Mouse (Mus musculus) testis, adult 10 weeks (tissue): ENCODE measurements around the gene Rpl3l. TPM values are rescaled to one million over a fixed set of nuclear protein-coding genes. Genes with fewer than 3 reads are reported as not detected.

Experiments used
- polyA plus RNA-seq: library from polyadenylated mRNA; stranded (reverse); fragments of 350-450 nt; fragmentation: Illumina TruSeq; extraction: RNeasy Lipid Tissue Mini Kit (QIAGEN cat#74804); gene quantifications from one replicate; pipeline ENCODE4 v1.2.3, GENCODE M21; 2014; ENCODE audit warnings: low read depth, low replicate concordance

The Rpl3l gene
- polyA plus RNA-seq = not detected

GRCm38 (mm10) chr17:24727618-24728017 is at the start of gene Rpl3l:
Gene Rpl3l, plus strand, starts transcription at chr17:24727820.

GRCm38 (mm10) chr17:24689251-24690081 is 38.2 kb upstream of the Rpl3l start, which contains the start of gene Syngr3:
Gene Syngr3, minus strand, starts transcription at chr17:24689955.

DNA sequence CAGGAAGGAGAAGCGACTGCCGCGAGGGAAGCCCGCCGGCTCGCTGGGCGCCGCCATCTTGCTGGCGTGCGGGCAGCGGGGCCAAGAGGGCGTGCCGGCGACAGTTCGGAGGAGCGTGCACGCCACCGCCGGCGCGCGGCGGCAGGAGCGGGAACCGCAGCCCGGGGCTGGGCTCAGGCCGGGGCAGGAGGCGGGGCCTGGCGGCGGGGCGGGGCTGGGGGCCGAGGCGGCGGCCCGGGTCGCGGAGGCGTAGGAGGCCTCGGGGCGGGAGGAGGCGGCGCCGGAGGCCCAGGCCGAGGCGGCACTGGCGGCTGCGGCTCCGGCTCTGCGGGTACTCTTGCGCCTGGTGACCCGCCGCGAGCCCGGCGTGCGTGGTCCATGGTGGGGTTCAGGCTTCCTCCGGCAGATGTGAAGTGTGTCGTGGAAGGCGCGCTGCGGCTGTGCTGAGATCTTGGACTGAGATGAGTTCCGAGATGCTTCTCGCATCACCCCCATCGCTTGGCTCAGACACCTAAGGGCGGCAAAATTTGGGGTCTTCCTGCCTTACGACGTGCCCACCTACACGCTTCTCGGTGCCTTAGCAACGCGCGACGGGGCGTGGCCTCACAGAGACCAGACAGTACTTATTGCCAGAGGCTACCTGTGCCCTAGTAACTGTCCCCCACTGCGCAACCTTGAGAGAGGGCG is 31.5 kb upstream of the Rpl3l start, which contains the start of the genes Gfer and Noxo1:
Gfer (minus strand) TSS at position 146 of the 687 bp plus-strand sequence.
Noxo1 (plus strand) TSS at position 224 of the 687 bp plus-strand sequence.

GRCm38 (mm10) chr17:24706982-24707800 is 20.4 kb upstream of the Rpl3l start, which contains the start of gene Tbl3:
Gene Tbl3, minus strand, starts transcription at chr17:24707660.

GRCm38 (mm10) chr17:24717943-24718342 is 9.7 kb upstream of the Rpl3l start, which contains the start of the genes Rnf151 and Rps2:
Gene Rnf151, minus strand, starts transcription at chr17:24718063.
Gene Rps2, plus strand, starts transcription at chr17:24718116.

DNA sequence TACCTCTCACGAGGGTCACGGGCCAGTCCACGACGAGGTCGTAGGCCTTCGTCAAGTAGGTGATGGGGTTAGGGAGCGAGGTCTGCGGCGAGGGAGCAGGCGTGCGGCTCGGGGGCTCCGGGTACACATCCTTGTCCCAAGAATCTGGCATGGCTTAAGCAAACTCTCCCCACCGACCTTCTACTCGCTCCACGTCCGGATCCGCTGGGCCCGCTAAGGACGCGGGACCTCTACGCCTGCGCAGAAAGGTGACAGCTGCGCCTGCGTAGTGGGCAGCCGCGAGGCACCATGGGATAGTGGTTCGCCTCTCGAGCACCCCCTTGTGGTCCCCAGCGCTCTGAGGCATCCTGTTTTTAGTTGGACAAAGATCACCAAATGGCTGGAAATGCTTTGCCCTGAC is 3.4 kb upstream of the Rpl3l start, which contains the start of gene Ndufb10:
Ndufb10 (minus strand) TSS at position 295 of the 400 bp plus-strand sequence.

DNA sequence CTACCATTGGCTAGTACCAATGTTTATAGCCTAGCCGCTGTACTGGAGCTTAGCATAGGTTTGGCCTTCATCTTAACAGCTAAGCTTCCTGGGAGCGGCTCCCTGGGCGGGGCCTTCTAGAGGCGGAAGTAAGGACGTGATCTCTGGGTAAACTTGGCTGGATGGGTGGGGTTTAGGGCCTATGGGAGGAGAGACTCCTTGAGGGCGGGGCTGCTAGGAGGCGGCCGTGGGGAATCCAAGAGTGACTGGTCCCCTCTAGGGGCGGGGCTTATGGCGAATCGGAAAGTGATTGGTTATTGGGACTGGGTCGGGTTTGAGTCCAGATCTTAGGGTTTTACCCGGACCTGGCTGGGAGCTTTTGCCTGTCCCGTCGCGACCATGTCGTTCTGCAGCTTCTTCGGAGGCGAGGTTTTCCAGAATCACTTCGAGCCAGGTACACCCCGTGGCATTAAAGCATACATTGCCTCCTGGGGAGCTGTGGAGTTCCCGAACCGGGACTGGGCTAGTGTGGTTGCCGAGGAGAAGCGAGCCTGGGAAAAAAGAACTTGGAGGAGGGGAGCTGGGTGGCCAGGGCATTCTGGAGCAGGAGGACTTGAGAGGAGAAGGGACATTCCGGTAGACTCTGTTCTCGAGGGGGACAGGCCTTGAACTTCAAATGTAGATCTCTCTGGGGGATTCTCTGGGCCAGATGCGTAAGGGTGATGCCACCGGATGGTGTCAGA is 8.9 kb downstream of the Rpl3l start, which contains the start of gene Msrb1:
Msrb1 (plus strand) TSS at position 313 of the 722 bp plus-strand sequence.

DNA sequence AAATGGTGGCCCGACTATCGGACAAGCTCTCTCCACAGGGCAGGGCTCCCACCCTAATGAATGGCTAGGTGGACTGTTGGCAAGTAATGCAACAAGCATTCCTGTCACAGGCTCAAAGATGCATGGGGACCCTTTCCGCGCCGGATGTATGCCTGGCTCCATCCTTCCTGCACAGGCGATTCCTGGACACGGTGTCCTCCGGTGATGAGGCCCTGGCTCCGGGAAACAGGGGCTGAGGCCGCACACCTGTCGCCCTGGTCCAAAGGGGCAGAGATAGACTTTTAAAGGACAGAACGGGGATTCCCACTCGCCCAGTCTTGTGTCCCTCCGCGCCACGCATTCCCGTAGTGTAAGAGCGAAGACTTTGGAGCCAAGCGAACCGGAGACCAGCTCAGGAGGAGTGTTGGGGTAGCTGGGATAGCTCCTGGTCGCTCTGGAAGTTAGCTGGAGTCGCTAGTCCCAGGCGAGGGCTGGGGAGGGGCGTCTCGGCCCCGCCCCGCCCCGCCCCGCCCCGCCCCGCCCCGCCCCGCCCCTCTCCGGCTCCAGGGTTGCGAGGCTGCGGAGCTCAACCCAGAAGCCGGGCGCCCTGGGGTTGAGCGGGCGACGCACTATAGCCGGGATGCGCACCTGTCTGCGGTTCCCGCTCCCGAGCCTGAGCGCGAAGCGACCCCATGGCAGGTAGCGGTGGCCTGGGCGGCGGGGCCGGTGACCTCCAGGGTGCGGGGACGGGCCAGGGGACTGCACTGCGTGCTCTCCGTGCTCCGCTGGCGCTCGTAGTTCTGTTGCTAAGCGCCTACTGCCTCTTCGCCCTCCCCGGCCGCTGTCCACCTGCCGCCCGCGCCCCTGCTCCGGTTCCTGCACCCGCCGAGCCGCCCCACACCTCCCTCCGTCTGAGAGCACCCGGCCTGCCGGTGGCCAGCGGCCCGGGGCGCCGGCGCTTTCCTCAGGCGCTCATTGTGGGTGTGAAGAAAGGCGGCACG is 25.1 kb downstream of the Rpl3l start, which contains the start of gene Hs3st6:
Hs3st6 (plus strand) TSS at position 574 of the 980 bp plus-strand sequence.

Other genes with a start within 250 kb of the Rpl3l start
- 2.2 TPM for gene Mlst8, start 248.7 kb upstream of the Rpl3l start, polyA plus RNA-seq
- 0.97 TPM for gene Caskin1, start 239.2 kb upstream of the Rpl3l start, polyA plus RNA-seq
- 5.8 TPM for gene Traf7, start 199.9 kb upstream of the Rpl3l start, polyA plus RNA-seq
- gene Rab26, start 193.6 kb upstream of the Rpl3l start, polyA plus RNA-seq = 0.57 TPM
- gene Pkd1, start 178.0 kb upstream of the Rpl3l start, polyA plus RNA-seq = 1.9 TPM
- 5.8 TPM for gene Tsc2, start 95.2 kb upstream of the Rpl3l start, polyA plus RNA-seq
- gene Nthl1, start 95.1 kb upstream of the Rpl3l start, polyA plus RNA-seq = 0.10 TPM
- 0.57 TPM for gene Slc9a3r2, start 77.5 kb upstream of the Rpl3l start, polyA plus RNA-seq
- gene Npw, start 69.4 kb upstream of the Rpl3l start, polyA plus RNA-seq = not detected
- 1.4 TPM for gene Zfp598, start 58.1 kb upstream of the Rpl3l start, polyA plus RNA-seq
- gene Syngr3, start 37.9 kb upstream of the Rpl3l start, polyA plus RNA-seq = 0.11 TPM
- 29.2 TPM for gene Gfer, start 31.7 kb upstream of the Rpl3l start, polyA plus RNA-seq
- gene Noxo1, start 31.6 kb upstream of the Rpl3l start, polyA plus RNA-seq = 12.7 TPM
- 0.29 TPM for gene Tbl3, start 20.2 kb upstream of the Rpl3l start, polyA plus RNA-seq
- 46.8 TPM for gene Rnf151, start 9.8 kb upstream of the Rpl3l start, polyA plus RNA-seq
- gene Rps2, start 9.7 kb upstream of the Rpl3l start, polyA plus RNA-seq = 129 TPM
- 69.2 TPM for gene Ndufb10, start 3.3 kb upstream of the Rpl3l start, polyA plus RNA-seq
- 1.1 TPM for gene Msrb1, start 8.8 kb downstream of the Rpl3l start, polyA plus RNA-seq
- gene Hs3st6, start 25.2 kb downstream of the Rpl3l start, polyA plus RNA-seq = not detected
- 67.9 TPM for gene Meiob, start 76.5 kb downstream of the Rpl3l start, polyA plus RNA-seq
- gene Hagh, start 112.3 kb downstream of the Rpl3l start, polyA plus RNA-seq = 93.5 TPM
- gene Fahd1, start 122.5 kb downstream of the Rpl3l start, polyA plus RNA-seq = 25.4 TPM
- gene Igfals, start 138.2 kb downstream of the Rpl3l start, polyA plus RNA-seq = not detected
- 19.6 TPM for gene Nubp2, start 158.5 kb downstream of the Rpl3l start, polyA plus RNA-seq
- gene Spsb3, start 158.8 kb downstream of the Rpl3l start, polyA plus RNA-seq = 1.6 TPM
- 1.9 TPM for gene Eme2, start 167.3 kb downstream of the Rpl3l start, polyA plus RNA-seq
- gene Mrps34, start 167.3 kb downstream of the Rpl3l start, polyA plus RNA-seq = 0.64 TPM
- 0.69 TPM for gene Nme3, start 168.7 kb downstream of the Rpl3l start, polyA plus RNA-seq
- 4.3 TPM for gene Mapk8ip3, start 209.2 kb downstream of the Rpl3l start, polyA plus RNA-seq
- gene Jpt2, start 232.9 kb downstream of the Rpl3l start, polyA plus RNA-seq = 13.2 TPM